In the genomic region with DNA sequence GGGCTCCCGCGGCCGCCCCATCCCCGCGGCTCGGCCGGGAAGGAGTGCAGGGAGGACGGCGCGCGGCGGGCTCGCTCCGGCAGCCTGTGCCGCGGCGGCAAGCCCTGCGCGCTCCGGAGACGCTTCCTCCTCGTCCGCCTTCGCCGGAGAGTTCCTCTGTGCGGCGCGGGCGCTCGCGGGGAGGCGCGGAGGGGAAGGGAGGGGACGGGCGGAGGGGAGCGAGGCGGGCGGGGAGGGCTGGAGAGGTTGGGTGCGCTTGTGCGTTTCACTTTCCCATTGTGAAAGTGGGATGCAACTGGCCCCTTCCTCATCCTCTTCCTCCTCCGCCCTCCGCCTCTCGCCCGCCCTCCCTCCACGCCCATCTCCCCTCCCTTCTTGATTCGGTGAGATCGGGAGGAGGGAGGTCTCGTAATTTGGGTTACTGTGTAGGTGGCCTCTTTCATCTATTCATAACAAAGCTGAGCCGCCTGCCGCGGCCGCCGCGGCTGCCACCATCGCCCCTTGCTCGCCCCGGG, we compare ENCODE assay signal across 8 mouse cellular contexts. TPM values are rescaled to one million over a fixed set of nuclear protein-coding genes. Genes with fewer than 3 reads are reported as not detected.
DNase-seq lines count a peak whose midpoint lies in the region; ATAC-seq and TF ChIP-seq lines count a peak whose summit lies in the region.

A gene (minus strand): TSS at position 145 of the 515 bp plus-strand sequence.

- peak within 1 kb of the TSS; percentile 77 for H3K4me2 ChIP-seq in forebrain, embryonic 16.5 days (ENCODE audit: low read length)
- H3K4me2 ChIP-seq in hindbrain, embryonic 14.5 days (replicated peaks), result peak within 1 kb of the TSS; percentile 71

- H3K4me3 ChIP-seq in G1E (ENCODE audit: low read depth, low read length), result peak within 1 kb of the TSS; percentile 99
- peak within 1 kb of the TSS; percentile 86 for H3K4me3 ChIP-seq in forebrain, embryonic 16.5 days (replicated peaks; ENCODE audit: low read length)
- H3K4me3 ChIP-seq in hindbrain, embryonic 14.5 days (replicated peaks; ENCODE audit: low read length), result peak within 1 kb of the TSS; percentile 88
- peak within 1 kb of the TSS; percentile 100 for H3K4me3 ChIP-seq in megakaryocyte, embryonic 14.5 days (replicated peaks)

- ATAC-seq in G1E (ENCODE audit: extremely low read depth, insufficient number of reproducible peaks, low FRiP score, poor library complexity, severe bottlenecking), result peak; percentile 25; the same call in 1 of the 2 replicates
- ATAC-seq in forebrain, embryonic 16.5 days, result peak; percentile 70
- ATAC-seq in hindbrain, embryonic 14.5 days (ENCODE audit: low FRiP score), result peak; percentile 80

- 0% methylated on average over 41 of the region's 57 CpGs for WGBS in forebrain, embryonic 16.5 days
- WGBS in hindbrain, embryonic 14.5 days, result 0% methylated on average over 33 of the region's 57 CpGs

- intact Hi-C loops in left cerebral cortex, postnatal 25 days (cut with DNase I), result loop anchor here (1.0 kb wide), 1 partner anchor 255 kb away; no protein-coding TSS in a partner anchor

- peak; percentile 68 for DNase-seq in G1E (ENCODE audit: low spot score)
- peak; percentile 84 for DNase-seq in brain, adult 2 months (ENCODE audit: low read depth, low spot score)
- DNase-seq in hindbrain, embryonic 14.5 days (ENCODE audit: low spot score), result peak; percentile 71
- peak in 1 of 2 experiments; percentile 69 for DNase-seq in left cerebral cortex, postnatal 25 days (ENCODE audit: low spot score in 2 of 2)
- peak; percentile 78 to 85 for DNase-seq in right cerebral cortex, postnatal 10 days (ENCODE audit: low spot score in 2 of 2)
- DNase-seq in adipocyte (ENCODE audit: low spot score), result no peak

- peaks cover 84% of the 10 kb centered on the region for H3K4me1 ChIP-seq in G1E (ENCODE audit: insufficient read depth, low read depth, low read length)
- H3K4me1 ChIP-seq in forebrain, embryonic 16.5 days (replicated peaks; ENCODE audit: control insufficient read depth, insufficient read depth, low read length), result peaks cover 46% of the 10 kb centered on the region
- H3K4me1 ChIP-seq in hindbrain, embryonic 14.5 days (replicated peaks; ENCODE audit: control insufficient read depth, insufficient read depth, low read length), result peaks cover 34% of the 10 kb centered on the region
- H3K4me1 ChIP-seq in megakaryocyte, embryonic 14.5 days, result peaks cover 74% of the 10 kb centered on the region

- no peaks in the 10 kb centered on the region for H3K27me3 ChIP-seq in G1E (ENCODE audit: insufficient read depth, low read length)
- H3K27me3 ChIP-seq in forebrain, embryonic 16.5 days (replicated peaks; ENCODE audit: control insufficient read depth, insufficient read depth, low read length), result no peaks in the 10 kb centered on the region
- H3K27me3 ChIP-seq in hindbrain, embryonic 14.5 days (ENCODE audit: control insufficient read depth, insufficient read depth, low read length), result no peaks in the 10 kb centered on the region
- no peaks in the 10 kb centered on the region for H3K27me3 ChIP-seq in megakaryocyte, embryonic 14.5 days (replicated peaks)

- no peak for TF ChIP-seq CTCF in G1E (IDR thresholded peaks at IDR 0.05; ENCODE audit: low read depth, low read length)

- peak within 1 kb of the TSS; percentile 97 for H3K9ac ChIP-seq in forebrain, embryonic 16.5 days (replicated peaks; ENCODE audit: low read depth, low read length)
- H3K9ac ChIP-seq in hindbrain, embryonic 14.5 days, result peak within 1 kb of the TSS; percentile 94

- H3K9me3 ChIP-seq in G1E (replicated peaks), result no peaks in the 10 kb centered on the region; the same call in 1 of the 2 replicates
- H3K9me3 ChIP-seq in forebrain, embryonic 16.5 days (ENCODE audit: control insufficient read depth, low read length), result no peaks in the 10 kb centered on the region
- no peaks in the 10 kb centered on the region for H3K9me3 ChIP-seq in hindbrain, embryonic 14.5 days (ENCODE audit: control insufficient read depth, low read length)
- H3K9me3 ChIP-seq in megakaryocyte, embryonic 14.5 days, result no peaks in the 10 kb centered on the region

- peaks cover 12% of the 10 kb centered on the region for H3K36me3 ChIP-seq in G1E (replicated peaks)
- no peaks in the 10 kb centered on the region for H3K36me3 ChIP-seq in forebrain, embryonic 16.5 days (ENCODE audit: control insufficient read depth, insufficient read depth)
- H3K36me3 ChIP-seq in hindbrain, embryonic 14.5 days (replicated peaks; ENCODE audit: control insufficient read depth, insufficient read depth), result no peaks in the 10 kb centered on the region
- H3K36me3 ChIP-seq in megakaryocyte, embryonic 14.5 days (replicated peaks; ENCODE audit: low read length), result peaks cover 12% of the 10 kb centered on the region

- H3K27ac ChIP-seq in forebrain, embryonic 16.5 days (ENCODE audit: low read length), result peak within 1 kb of the TSS; percentile 95
- H3K27ac ChIP-seq in hindbrain, embryonic 14.5 days, result peak within 1 kb of the TSS; percentile 95

RNA-seq across cellular contexts. Expression of the gene that starts here (rescaled TPM):
- total RNA-seq in G1E (2014; fragmentation: Nextera tagmentation) (131 and 132 TPM in 2 replicates), G1E (2017) (121 and 163 TPM in 2 replicates)
- 23.0 and 25.9 TPM in 2 replicates for polyA plus RNA-seq in G1E (2012)
- polyA plus RNA-seq in forebrain, embryonic 16.5 days (2015; fragmentation: Nextera tagmentation; extraction: Ambion mirVana), result 9.5 and 11.1 TPM in 2 replicates
- polyA plus RNA-seq in hindbrain, embryonic 14.5 days (2014; fragmentation: Nextera tagmentation; extraction: Ambion mirVana), result 15.5 and 16.3 TPM in 2 replicates
- 10 to 100 TPM; 40.8 to 43.9 TPM for total RNA-seq in left cerebral cortex, postnatal 25 days (2021)
- polyA plus RNA-seq in megakaryocyte, embryonic 14.5 days (2012; ENCODE audit: insufficient read depth, low replicate concordance), result 3.7 and 6.1 TPM in 2 replicates

Comparison
In these comparisons a context has a peak if more than half of its experiments do, and no peak if none do; other contexts are left out.
1. ATAC-seq: peak in every context shown above with its lines; median percentile 80 in hindbrain, embryonic 14.5 days; 70 in forebrain, embryonic 16.5 days; 25 in G1E.